Mouse (Mus musculus): ENCODE data around the gene Dhx30.

DNA sequence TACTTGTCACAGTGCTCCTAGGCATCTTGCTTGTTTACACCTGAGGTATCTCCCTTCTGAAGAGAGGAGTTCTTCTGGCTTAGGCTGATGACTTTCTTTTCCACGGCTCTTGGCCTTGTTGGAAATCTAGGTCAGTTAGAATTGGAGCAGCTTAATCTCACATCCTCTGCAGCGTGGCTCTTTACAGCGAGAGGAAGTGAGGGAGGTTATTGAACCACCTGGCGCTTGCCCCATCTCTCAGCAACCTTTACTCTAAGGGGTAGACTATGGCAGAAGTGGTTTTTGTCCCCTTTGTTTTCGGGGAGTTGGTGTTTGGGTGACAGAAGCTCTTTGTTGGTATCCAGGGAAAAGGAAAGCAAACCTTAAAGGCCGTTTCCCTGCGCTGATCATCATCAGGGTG, 55.2 kb downstream of the Dhx30 start:
- TF ChIP-seq CTCF (IDR thresholded peaks at IDR 0.05; ENCODE audit: low read depth) (no peak), EP300 (IDR thresholded peaks at IDR 0.05; ENCODE audit: low read depth) (no peak)
